Mouse (Mus musculus) induced T-regulatory cell, adult 2 months (primary cell): ENCODE data around the gene Prkch.
A peak's percentile ranks its signal among the peaks of the same experiment; 100 is the strongest.
"Not testable (repeated sequence)": the region's sequence is repeated elsewhere in the genome, so short reads cannot be mapped to it uniquely, and the experiment has no call there.

ENCODE experiments used
- DNase-seq: peaks from one replicate; pipeline ENCODE4 v3.0.0-alpha.2; 2012; ENCODE audit warnings: low read depth

Prkch gene

DNA sequence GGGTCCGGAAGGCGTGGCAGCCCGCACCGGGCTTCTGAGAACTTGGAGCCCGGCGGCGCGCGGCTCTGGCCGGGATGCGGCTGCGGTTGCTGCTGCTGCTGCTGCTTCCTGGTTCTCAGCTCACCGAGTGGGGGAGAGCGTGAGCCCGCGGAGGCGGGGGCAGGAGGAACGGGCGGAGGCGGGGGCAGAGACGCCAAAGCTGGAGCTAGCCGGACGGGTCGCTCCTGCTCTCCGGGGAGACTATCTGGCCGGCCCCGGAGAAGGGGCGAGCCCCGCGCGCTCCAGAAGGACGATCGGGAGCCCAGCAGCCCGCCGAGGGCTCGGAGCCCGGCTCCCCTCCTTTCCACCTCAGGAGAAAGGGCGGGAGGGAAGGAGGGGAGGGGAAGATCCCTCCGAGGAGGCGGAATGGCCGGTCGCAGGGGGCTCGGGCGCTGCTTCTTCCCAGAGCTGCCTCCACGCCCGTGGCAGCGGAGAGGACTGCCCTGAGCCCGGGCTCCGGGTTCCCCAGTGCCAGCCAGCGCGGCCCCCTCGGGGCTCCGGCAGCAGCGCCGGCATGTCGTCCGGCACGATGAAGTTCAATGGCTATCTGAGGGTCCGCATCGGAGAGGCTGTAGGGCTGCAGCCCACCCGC, at the start of gene Prkch:
Gene Prkch (plus strand): TSS at position 187 of the 631 bp plus-strand sequence.
- DNase-seq = peak; percentile 92

DNA sequence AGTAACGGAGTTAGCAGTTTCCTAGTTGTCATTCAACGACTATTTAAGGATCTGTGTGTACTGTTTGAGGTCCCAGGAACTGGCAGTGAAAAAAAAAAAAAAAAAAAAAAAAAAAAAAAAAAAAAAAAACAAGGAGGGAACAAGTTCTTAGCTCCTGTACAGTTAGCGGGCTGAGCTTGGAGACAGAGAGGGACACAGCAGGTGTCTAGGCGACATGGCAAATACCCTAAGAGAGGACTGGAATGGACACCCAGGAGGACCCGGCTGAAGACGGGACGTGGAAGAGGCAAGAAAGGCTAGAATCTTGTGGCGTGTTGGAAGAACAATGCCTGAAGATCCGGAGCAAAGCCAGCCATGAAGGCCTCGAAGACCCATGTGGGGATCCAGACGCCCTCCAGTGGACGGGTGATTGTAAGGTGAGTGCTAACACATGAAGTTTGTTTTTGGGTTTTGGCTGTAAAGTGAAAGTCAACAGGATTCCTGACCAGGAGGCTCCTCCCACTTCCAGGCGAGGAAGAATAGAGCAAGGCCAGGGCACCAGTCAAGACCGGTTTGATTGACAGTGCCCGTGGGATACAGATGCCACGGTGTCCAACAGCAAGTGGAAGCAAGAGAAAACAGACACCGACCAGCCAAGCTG, 47.0 kb upstream of the Prkch start:
- DNase-seq = peak; percentile 61

DNA sequence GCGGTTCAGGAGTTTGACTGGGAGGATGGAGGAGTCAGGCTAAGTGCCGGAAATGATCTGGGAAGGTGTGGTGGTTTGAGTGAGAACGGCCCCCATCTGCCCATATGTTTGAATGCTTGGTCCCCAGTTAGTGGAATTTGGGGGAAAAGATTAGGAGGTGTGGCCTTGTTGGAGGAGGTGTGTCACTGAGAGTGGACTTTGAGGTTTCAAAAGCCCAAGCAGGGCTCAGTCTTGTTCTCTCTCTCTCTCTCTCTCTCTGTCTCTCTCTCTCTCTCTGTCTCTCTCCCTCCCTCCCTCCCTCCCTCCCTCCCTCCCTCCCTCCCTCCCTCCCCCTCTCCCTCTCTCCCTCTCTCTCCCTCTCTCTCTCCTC, 46.5 kb upstream of the Prkch start:
- DNase-seq = not testable (repeated sequence)

DNA sequence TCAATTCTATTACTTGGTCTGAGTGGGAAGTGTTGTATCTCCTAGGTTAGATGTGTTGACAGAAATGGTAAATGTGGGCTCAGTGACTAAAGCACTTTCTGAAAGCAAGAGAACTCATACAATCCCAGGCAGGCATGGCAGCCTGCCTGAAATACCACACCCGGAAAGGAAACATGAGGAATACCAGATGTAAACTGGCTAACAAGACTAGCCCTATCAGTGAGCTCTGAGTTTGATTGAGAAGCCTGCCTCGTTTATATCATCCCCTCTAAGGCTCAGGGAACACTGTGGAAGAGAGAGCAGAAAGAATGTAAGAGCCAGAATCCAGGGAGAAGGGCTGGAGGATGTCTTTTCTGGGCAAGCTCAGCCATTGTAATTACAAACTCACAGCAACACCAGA, 45.4 kb upstream of the Prkch start:
- DNase-seq = no peak

DNA sequence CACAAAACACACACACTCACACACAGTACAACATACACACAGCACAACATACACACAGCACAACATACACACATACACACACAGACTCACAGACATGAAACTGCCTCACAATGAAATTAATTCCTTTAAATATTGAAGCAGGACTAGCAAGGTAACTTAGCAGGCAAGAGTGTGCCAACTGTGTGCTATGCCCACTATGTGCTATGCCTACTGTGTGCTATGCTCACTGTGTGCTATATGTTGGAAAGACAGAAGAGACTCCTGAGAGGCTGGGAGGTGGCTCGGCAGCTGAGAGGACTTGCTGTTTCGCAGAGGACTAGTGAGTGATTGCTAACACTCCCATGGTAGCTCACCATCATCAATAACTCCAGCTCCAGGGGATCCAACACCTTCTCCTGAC, 44.2 kb upstream of the Prkch start:
- no peak for DNase-seq

DNA sequence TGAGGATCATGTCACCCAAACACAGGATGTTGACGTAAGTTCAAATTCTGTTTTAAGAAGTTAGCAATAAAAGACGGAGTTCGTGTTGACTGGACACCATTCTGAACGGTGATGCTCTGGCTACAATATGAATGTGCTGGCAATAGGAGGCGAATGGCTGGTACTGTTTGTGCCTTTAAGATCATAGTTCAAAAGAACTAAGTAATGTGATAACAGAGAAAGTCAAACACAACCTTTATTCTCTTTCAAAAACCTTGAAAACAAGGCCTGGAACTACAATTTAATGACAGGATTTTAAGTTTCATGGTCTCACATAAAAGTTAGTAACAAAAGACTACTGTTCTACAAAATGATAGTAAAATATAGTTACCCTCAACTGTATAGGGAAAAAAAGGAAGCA, 41.4 kb upstream of the Prkch start:
- no peak for DNase-seq

DNA sequence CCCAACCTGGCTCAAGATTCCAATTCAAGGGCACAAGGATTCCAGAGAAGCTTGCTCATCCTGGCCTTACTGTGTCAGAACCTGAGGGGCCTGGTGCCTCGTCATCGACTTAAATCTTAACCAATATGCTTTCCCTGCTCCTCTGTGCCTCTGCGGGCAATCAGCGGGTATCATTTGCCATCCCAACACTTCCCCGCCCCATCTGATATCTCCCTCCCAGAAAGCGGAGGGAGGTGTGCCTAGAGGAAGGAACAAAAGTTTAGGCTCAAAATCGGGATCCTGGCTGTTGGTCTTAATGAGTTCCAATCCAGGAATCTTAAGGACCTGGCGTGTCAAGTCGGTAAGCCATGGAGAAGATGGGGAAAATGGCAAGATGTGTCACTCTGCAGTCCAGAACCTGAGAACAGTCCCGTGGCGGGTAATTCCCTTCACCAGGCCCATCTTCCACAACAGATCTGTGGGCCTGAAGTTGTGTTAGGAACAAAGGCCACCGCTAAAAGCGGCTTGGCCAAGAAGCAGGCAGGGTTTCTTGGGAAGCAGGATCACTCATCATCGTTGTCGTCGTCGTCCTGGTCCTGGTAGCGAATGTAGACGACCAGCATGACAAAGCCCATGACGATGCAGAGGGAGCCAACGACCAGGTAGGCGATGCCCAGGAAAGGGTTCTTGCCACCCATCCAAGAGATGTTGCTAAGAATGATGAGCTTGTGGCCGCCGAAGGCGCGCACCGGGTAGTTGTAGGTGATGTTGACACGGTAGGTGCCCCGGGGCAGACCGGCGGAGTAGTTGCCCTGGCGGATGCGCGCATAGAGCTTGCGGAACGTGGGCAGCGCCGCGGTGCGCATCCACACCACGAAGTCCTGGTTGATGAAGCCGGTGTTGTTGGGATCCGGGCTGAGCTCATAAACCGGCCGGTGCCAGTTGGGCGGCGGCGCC, 39.6 kb upstream of the Prkch start:
- no peak for DNase-seq

DNA sequence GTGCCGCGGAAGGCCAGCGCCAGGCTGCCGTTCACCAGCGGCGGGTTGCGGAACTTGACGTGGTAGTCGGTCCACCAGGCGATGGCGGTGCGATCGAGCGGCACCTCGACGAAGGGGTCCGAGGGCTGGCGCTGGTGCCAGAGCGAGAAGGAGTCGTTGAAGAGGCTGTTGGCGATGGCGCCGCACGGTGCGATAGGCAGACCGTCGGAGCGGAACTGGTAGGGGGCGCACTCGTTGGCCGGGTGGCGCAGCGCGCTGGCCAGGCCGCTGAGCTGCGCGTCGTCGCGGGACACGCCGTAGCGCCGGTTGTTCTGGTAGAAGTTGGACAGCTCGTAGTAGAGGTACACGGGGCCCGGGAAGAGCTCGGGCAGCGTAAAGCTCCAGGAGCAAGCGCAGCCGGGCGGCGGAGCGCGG, 38.9 kb upstream of the Prkch start:
- DNase-seq = peak; percentile 73

DNA sequence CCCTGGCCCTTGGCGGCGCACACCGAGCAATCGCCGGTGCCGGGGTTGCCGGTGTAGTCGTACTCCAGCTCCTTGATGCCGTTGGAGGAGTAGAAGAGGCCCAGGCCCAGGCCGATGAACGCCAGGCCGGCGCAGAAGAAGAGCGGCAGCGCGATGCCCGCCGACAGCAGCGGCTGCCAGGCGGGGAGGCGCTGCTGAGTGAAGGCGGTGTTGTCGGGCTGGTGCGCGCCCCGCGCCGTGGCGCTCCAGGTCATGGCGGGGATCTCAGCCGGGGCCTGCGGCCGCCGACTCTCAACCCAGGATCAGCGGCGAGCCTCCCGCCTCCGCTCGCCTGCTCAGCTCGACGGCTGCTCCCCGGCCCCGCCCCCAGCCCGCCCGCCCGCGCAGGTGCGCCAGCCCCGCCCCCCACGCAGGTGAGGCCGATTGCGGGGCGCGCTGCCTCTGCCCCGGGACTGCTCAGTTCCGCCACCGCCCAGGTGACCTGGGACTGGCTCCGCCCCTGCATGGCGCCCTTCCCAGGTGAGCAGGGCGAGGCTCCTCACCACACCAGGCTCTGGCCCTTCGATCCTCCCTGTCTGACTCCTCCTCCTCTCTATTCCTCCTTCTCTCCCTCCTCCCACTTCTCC, 38.4 kb upstream of the Prkch start, which contains the start of gene Tmem30b:
Gene Tmem30b (minus strand): TSS at position 307 of the 626 bp plus-strand sequence.
- DNase-seq = no peak

DNA sequence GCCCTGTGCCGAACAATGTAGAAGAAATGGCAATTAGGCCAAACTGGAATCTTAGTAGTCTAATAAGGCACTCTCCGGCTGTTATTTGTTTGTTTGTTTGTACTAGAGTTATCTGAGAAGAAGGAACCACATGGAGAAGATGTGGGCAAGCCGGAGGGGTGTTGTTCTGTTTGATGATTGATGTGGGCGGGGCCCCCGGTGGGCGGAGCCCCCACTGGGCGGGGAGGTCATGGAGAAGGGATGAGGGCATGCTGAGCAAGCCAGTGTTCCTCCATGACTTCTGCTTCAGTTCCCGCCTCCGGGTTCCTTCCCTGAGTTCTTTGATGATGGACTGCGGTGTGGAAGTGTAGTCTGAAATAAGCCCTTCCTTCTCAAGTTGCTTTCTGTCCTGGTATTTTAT, 37.0 kb upstream of the Prkch start:
- no peak for DNase-seq

DNA sequence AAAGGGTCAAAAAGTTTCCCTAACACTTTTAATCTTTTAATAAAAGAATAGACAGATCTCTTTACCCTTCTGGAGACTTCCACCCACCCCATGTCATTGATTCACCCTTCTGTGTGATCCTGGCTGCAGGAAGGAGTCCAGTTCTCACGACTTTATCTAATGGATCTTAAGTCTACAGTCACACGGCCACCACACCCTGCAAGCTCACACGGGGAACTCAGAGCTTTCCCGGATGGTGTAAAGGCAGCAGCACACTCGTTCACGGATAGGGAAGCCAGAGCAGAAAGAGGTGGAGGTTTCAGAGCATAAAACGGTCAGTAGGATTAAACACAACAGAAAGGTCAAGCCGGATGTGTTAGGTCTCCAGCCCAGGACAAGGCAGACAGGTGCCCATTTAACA, 36.3 kb upstream of the Prkch start:
- no peak for DNase-seq

DNA sequence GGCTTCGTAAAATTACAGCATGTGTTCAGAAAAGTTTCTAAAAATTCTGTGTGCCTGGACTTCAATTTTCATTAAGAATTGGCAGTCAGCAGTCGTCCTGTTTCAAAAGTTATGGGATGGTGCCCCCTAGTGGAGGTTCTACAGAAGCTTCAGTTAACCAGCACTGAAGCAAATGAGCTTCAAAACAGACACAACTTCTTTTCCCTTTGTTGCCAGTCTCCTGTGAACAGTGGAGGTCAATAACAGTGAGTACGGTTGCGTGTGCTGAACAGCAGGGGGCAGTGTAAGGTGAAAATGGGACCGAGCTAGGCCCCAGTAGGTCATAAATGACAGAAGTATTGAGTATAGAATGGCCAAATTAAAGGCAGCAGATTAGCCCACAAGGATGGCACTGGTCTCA, 30.4 kb upstream of the Prkch start:
- DNase-seq = peak; percentile 89

DNA sequence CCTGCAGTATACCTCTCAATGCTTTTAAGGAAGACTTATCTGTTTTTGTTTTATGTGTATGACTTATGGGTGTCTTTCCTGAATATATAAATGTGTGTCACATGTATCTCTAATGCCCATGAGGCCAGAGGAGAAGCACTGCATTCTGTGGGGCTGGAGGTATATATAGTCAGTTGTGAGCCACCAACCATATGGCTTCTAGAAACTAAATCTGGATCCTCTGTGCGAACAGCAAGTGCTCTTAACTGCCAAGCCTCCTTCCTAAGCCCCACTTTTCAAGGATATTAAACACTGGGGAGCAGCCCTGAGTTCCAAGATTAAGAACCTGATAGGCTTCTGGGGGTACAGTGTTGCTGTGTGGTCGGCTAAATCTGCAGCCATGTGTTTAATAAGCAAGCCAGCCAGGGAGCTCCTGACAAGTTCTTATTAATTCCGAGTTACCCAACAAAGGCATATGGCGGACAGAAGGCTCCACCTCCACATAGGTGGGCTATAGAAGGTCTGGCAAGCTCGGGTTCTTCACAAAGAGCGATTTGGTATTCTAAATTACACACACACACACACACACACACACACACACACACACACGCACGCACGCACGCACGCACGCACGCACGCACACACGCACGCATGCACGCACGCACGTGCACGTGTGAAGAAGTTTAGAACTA, 25.9 kb upstream of the Prkch start:
- no peak for DNase-seq

DNA sequence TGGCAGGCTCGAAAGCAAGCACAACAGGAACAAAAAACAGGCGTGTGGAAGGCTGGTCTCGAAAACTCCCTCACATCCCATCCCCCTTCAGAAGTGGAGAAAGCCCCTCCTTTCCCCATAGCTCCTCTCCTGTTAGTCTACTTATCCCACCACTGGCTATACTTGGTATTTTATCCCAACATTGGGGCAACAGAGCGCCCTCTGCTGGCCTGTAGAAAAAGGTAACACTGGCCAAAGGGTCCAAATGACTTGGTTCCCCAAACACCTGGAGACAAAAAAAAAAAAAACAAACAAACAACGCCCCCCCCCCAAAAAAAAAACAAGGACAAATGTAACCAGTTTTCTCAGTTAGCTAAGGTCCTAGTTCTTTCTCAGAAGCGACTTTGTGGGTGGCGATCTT, 24.5 kb upstream of the Prkch start:
- peak; percentile 72 for DNase-seq

DNA sequence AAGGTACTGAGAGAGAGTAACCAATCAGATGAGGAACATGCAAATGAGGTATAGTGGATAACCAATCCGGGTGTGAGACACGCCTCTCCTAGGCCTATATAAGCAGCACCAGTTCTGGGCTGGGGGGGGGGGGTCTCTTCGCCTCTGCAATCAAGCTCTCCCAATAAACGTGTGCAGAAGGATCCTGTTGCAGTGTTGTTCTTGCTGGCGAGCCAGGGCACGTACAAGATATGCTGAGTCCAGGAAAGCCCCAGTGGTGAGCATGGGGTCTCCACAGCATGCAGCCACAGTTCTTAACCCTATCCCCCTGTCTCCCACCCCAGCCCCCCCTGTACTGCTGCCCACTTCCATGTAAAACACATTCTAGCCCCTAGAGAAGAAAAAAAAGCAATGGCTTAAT, 21.5 kb upstream of the Prkch start:
- DNase-seq = not testable (repeated sequence)

DNA sequence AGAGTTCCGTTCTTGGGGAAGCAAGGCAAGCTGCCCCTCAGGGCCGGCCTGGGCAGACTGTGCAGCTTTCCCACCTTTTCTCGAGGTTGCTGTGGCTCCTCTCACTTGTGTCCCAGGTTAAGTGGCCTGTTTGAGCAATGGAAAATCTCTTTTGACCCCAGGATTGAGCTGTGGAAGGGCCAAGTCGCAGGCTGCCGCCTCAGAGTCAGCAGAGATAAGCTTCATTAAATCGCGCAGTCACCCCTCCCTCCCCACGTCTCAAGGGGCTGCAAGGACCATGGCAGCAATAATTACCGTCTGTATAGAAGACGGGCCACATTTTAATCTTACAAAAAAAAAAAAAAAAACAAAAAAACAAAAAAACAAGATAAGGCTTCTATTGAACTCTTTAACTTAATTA, 20.4 kb upstream of the Prkch start:
- DNase-seq = no peak

DNA sequence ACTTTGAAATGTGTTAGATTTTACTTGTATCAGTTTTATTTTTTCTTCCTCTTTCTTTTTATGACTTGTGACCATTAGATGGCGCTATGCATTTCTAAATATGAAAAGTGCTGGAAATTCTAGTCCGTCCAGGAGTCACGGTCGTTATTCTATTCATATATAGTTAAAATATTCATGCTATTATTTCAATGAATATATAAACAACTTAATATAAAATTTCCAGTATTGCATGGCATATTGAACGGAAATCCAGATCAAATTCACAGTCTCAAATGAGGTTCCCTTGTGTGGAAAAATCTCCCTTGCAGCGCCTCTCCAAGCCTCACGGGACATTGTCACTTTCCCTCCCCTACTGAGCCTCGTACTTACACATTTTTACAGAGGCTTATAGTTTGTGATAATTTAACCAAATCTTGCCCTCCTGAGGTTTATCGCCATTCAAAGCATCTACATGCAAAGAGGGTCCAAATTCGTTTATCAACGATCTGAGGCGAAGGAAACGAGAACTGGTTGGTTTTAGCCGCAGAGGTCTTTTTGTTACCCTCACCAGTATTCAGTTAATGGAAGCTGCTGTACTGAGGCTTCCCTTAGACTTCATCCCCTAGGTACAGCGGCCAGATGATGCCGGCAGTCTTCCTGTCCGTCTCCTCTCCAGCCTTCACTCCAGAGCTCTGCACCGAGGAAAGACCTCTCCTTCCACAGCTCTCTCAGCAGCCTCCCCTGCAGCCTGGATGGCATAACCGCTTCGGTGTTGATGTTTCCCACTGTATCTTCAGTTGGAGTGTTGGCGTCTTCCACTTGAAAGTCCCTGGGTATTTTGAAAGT, 19.6 kb upstream of the Prkch start:
- peak; percentile 93 for DNase-seq

DNA sequence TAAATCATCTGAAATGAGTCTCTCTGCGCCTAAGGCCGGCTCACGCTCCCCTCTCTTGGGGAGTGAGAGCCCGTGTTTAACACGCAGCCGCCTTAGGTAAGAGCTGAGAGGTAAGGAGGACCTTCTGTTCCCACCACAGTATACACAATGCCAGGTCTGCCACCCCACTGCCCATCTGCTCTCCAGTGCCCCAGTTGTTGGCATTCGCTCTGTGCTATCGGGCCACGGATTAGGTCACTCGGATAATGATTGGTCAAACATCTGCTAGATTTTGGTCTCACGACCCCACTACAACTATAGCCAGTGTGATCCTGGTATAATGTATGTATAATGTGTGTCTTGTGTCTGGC, 19.0 kb upstream of the Prkch start:
- no peak for DNase-seq

DNA sequence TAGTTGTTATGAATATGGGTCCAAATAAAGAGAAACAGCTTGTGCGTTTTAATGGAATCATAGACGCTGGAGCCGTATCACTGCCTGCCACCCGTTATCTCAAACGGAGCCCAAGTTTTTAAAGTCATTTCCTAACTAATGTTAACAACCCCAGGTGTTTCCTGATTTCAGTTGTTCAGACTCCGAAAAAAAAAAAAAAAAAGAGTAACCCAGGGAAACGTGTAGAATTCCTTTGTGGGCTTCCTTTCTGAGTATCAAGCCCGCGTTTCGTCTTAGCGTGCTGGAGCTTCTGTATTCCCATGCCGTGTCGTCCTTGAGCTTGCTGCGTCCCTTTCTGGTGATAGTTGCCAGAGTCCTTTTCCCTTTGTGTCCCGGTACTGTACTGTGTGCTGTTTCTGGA, 10.0 kb upstream of the Prkch start:
- no peak for DNase-seq

DNA sequence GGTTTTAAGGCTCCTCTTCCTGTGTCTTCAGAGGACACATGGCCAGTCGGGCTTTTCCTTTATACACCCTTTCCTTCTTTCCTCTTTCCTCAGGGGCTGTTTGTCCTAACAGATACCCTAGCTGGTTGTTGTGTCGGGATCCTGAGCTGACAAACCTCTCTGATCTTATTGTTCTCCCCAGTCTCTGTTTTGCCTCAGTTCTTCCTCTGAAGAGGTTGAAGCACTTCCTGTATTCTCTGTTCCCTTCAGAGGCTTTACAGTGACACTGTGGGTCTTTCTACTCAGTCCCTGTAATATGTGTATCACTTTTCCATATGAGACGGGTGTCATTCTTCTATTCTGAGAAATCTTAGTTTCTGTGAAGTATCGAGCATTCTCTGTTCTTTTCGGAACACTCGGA, 6.5 kb upstream of the Prkch start:
- peak; percentile 66 for DNase-seq

DNA sequence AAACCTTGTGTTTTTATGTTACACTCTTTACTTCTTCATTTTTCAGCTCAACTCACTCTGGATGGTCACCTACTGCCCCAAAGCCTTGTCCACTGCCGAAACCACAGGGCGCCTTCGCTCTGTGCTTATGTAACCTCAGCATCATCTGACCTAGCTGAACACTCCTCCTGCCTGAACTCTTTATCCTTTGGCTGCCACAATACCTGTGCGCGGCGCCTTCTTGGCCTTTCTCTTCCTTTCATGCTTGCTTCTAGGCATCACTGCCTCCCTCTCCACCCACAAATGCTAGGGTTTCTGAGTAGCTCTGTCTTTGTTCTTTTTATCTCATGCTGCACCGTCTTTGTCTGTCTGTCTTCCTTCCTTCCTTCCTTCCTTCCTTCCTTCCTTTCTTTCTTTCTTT, 3.8 kb upstream of the Prkch start:
- DNase-seq = peak; percentile 50
